8 mouse cellular contexts compared by ENCODE assay signal in the genomic region with DNA sequence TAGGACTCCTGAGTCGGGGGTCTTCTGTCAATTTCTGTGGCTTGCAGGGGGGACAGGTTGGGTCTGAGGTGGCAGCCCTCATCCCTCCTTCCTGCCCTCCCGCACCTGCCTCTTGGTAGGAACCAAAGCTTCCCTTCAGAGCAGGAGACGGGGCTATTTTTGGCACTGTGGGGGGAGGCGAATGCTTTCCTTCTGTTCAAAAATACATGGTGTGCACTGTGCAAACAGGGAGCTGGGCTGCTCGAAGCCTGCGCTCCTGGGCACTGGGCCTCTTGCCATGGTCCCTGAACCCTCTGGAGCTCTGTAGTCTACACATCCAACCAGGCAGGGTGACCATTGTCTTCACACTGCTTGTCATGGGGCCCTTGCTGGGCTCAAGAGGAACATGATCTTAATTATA. TPM values are rescaled to one million over a fixed set of nuclear protein-coding genes. Genes with fewer than 3 reads are reported as not detected.
DNase-seq lines count a peak whose midpoint lies in the region; ATAC-seq and TF ChIP-seq lines count a peak whose summit lies in the region.

No protein-coding gene starts in this region.

- H3K27me3 ChIP-seq in lung, embryonic 14.5 days (ENCODE audit: insufficient read depth, low read length): no peaks in the 10 kb centered on the region
- H3K27me3 ChIP-seq in embryonic facial prominence, embryonic 14.5 days (replicated peaks; ENCODE audit: control insufficient read depth, insufficient read depth, low read length): no peaks in the 10 kb centered on the region
- H3K27me3 ChIP-seq in hindbrain, embryonic 15.5 days: no peaks in the 10 kb centered on the region

- peak overlapping the region; percentile 41; the same call in 1 of the 2 replicates for H3K4me2 ChIP-seq in lung, embryonic 14.5 days
- peak overlapping the region; percentile 36; the same call in 1 of the 2 replicates for H3K4me2 ChIP-seq in embryonic facial prominence, embryonic 14.5 days (ENCODE audit: low read depth, low read length)
- H3K4me2 ChIP-seq in hindbrain, embryonic 15.5 days: no peak overlapping the region

- no peak overlapping the region for H3K9ac ChIP-seq in lung, embryonic 14.5 days
- H3K9ac ChIP-seq in embryonic facial prominence, embryonic 14.5 days (ENCODE audit: low read depth, low read length): no peak overlapping the region; the same call in 1 of the 2 replicates
- H3K9ac ChIP-seq in hindbrain, embryonic 15.5 days: no peak overlapping the region

- no peak overlapping the region for H3K4me3 ChIP-seq in lung, embryonic 14.5 days (ENCODE audit: low read depth, low read length)
- no peak overlapping the region for H3K4me3 ChIP-seq in embryonic facial prominence, embryonic 14.5 days (ENCODE audit: low read depth, low read length)
- no peak overlapping the region for H3K4me3 ChIP-seq in hindbrain, embryonic 15.5 days
- H3K4me3 ChIP-seq in olfactory bulb, adult 2 months (ENCODE audit: insufficient read depth, low read depth, low read length): peak overlapping the region; percentile 17; the same call in 1 of the 2 replicates

- no peak for TF ChIP-seq CTCF in lung, embryonic 14.5 days (IDR thresholded peaks at IDR 0.05; ENCODE audit: low read depth)
- TF ChIP-seq CTCF in olfactory bulb, adult 2 months (IDR thresholded peaks at IDR 0.05; ENCODE audit: insufficient read depth, low read depth, low read length): no peak

- TF ChIP-seq POLR2A in olfactory bulb, adult 2 months (IDR thresholded peaks at IDR 0.05; ENCODE audit: insufficient read depth, low read depth, low read length): no peak

- DNase-seq in lung, embryonic 14.5 days: peak; percentile 23
- no peak for DNase-seq in lung, adult 18-20 months
- DNase-seq in embryonic facial prominence, embryonic 14.5 days (ENCODE audit: low spot score): no peak
- DNase-seq in yolk sac, embryonic 10.5 days (ENCODE audit: low spot score): no peak
- DNase-seq in spleen, adult 18-20 months: no peak
- no peak for DNase-seq in urinary bladder, adult 2 months (ENCODE audit: low spot score)

- H3K36me3 ChIP-seq in lung, embryonic 14.5 days (ENCODE audit: insufficient read depth): no peaks in the 10 kb centered on the region
- H3K36me3 ChIP-seq in embryonic facial prominence, embryonic 14.5 days (ENCODE audit: control insufficient read depth, insufficient read depth, low read length): no peaks in the 10 kb centered on the region
- H3K36me3 ChIP-seq in hindbrain, embryonic 15.5 days: no peaks in the 10 kb centered on the region

- H3K4me1 ChIP-seq in lung, embryonic 14.5 days (ENCODE audit: insufficient read depth): peaks cover 22% of the 10 kb centered on the region
- H3K4me1 ChIP-seq in embryonic facial prominence, embryonic 14.5 days (ENCODE audit: control insufficient read depth, insufficient read depth, low read length): peaks cover 43% of the 10 kb centered on the region
- peaks cover 64% of the 10 kb centered on the region for H3K4me1 ChIP-seq in hindbrain, embryonic 15.5 days (replicated peaks)
- H3K4me1 ChIP-seq in olfactory bulb, adult 2 months (ENCODE audit: control insufficient read depth, insufficient read depth, low read length): peaks cover 83% of the 10 kb centered on the region

- no peaks in the 10 kb centered on the region for H3K9me3 ChIP-seq in lung, embryonic 14.5 days (ENCODE audit: low read depth, low read length)
- H3K9me3 ChIP-seq in embryonic facial prominence, embryonic 14.5 days (ENCODE audit: control insufficient read depth, low read length): no peaks in the 10 kb centered on the region
- no peaks in the 10 kb centered on the region for H3K9me3 ChIP-seq in hindbrain, embryonic 15.5 days

- peak; percentile 16; the same call in 1 of the 2 replicates for ATAC-seq in lung, embryonic 14.5 days (ENCODE audit: insufficient read depth)
- ATAC-seq in embryonic facial prominence, embryonic 14.5 days (ENCODE audit: low read depth): no peak
- peak; percentile 10; the same call in 1 of the 2 replicates for ATAC-seq in hindbrain, embryonic 15.5 days (ENCODE audit: low FRiP score, low read depth)

- WGBS in lung, embryonic 14.5 days: 47% methylated on average over 6 of the region's 6 CpGs
- 46% methylated on average over 6 of the region's 6 CpGs for WGBS in embryonic facial prominence, embryonic 14.5 days
- WGBS in hindbrain, embryonic 15.5 days: 64% methylated on average over 6 of the region's 6 CpGs
- WGBS in olfactory bulb, adult 2 months: 10% methylated on average over 6 of the region's 6 CpGs

- peak overlapping the region; percentile 66; the same call in 1 of the 2 replicates for H3K27ac ChIP-seq in lung, embryonic 14.5 days (ENCODE audit: low read depth)
- peak overlapping the region; percentile 72; the same call in 1 of the 2 replicates for H3K27ac ChIP-seq in embryonic facial prominence, embryonic 14.5 days (replicated peaks; ENCODE audit: low read depth, low read length)
- peak overlapping the region; percentile 70 for H3K27ac ChIP-seq in hindbrain, embryonic 15.5 days (replicated peaks)
- H3K27ac ChIP-seq in olfactory bulb, adult 2 months (ENCODE audit: insufficient read depth, low read depth, low read length): peak overlapping the region; percentile 96

RNA-seq across cellular contexts. Expression of gene Ncs1, which starts 11.5 kb away (rescaled TPM):
- polyA plus RNA-seq in lung, embryonic 14.5 days (2014; fragmentation: Nextera tagmentation; extraction: Ambion mirVana): 26.5 and 28.6 TPM in 2 replicates
- 45.6 and 49.2 TPM in 2 replicates for polyA plus RNA-seq in embryonic facial prominence, embryonic 14.5 days (2014; fragmentation: Nextera tagmentation; extraction: Ambion mirVana)
- 168 and 183 TPM in 2 replicates for polyA plus RNA-seq in hindbrain, embryonic 15.5 days (2015; fragmentation: Nextera tagmentation; extraction: Ambion mirVana)
- not detected in 2 replicates for polyA plus RNA-seq in olfactory bulb, adult 2 months (2012; ENCODE audit: insufficient read depth, insufficient read length, low replicate concordance, missing spikeins)
- polyA plus RNA-seq in urinary bladder, adult 2 months (2012; rRNA removed): 6.4 and 8.7 TPM in 2 replicates

RNA-seq across cellular contexts. Expression of gene Hmcn2, which starts 57.1 kb away (rescaled TPM):
- polyA plus RNA-seq in lung, embryonic 14.5 days (2014; fragmentation: Nextera tagmentation; extraction: Ambion mirVana): 1.1 and 1.3 TPM in 2 replicates
- polyA plus RNA-seq in embryonic facial prominence, embryonic 14.5 days (2014; fragmentation: Nextera tagmentation; extraction: Ambion mirVana): 1.0 TPM in 2 replicates
- polyA plus RNA-seq in hindbrain, embryonic 15.5 days (2015; fragmentation: Nextera tagmentation; extraction: Ambion mirVana): 0.24 and 0.27 TPM in 2 replicates
- polyA plus RNA-seq in olfactory bulb, adult 2 months (2012; ENCODE audit: insufficient read depth, insufficient read length, low replicate concordance, missing spikeins): not detected in 2 replicates
- polyA plus RNA-seq in urinary bladder, adult 2 months (2012; rRNA removed): 45.4 and 53.8 TPM in 2 replicates

Comparison
In these comparisons a context has a peak if more than half of its experiments do, and no peak if none do; other contexts are left out.
1. RNA of gene Hmcn2, which starts 57.1 kb away (polyA plus RNA-seq): 45.4 to 53.8 TPM in urinary bladder, adult 2 months; 1.1 to 1.3 TPM in lung, embryonic 14.5 days, 1.0 TPM in embryonic facial prominence, embryonic 14.5 days, 0.24 to 0.27 TPM in hindbrain, embryonic 15.5 days and not detected in olfactory bulb, adult 2 months; every median in the first group is over 10 times any median in the second.
2. Peak in every context shown above with its lines, with median percentiles within 50 percentile points of each other: H3K27ac ChIP-seq.